Mouse (Mus musculus) CH12.LX (cell line): ENCODE measurements around the gene Kctd14.

Experiments
- BHLHE40 ChIP-seq: IDR thresholded peaks from 2 replicates; pipeline ENCODE4 v1.6.1; 2011; ENCODE audit warnings: mild to moderate bottlenecking, low read depth, low read length, improper control_type of control experiment
- CTCF ChIP-seq, 2 experiments: IDR thresholded peaks in 1 of 2; conservative IDR thresholded peaks in 1 of 2; 2 replicates each; pipeline ENCODE4 v1.5.1; 2011 to 2012; ENCODE audit warnings: low read depth in 2 of 2, low read length in 2 of 2, improper control_type of control experiment in 1 of 2, inconsistent platforms in 1 of 2, mild to moderate bottlenecking in 1 of 2, moderate library complexity in 1 of 2
- ETS1 ChIP-seq: conservative IDR thresholded peaks from 2 replicates; pipeline ENCODE4 v1.6.1; 2012; ENCODE audit warnings: low read depth, mild to moderate bottlenecking, inconsistent platforms, low read length, improper control_type of control experiment, moderate library complexity
- HCFC1 ChIP-seq: IDR thresholded peaks from 2 replicates; pipeline ENCODE4 v1.6.1; 2012; ENCODE audit warnings: low read depth, mild to moderate bottlenecking, inconsistent platforms, low read length, improper control_type of control experiment
- MAFK ChIP-seq: IDR thresholded peaks from 2 replicates; pipeline ENCODE4 v1.6.1; 2011; ENCODE audit warnings: low read length, improper control_type of control experiment; ENCODE audit not compliant: insufficient replicate concordance
- MAX ChIP-seq: IDR thresholded peaks from 2 replicates; pipeline ENCODE4 v1.6.1; 2011; ENCODE audit warnings: low read length, improper control_type of control experiment
- NRF1 ChIP-seq: IDR thresholded peaks from 2 replicates; pipeline ENCODE4 v1.6.1; 2014; ENCODE audit warnings: low read depth, mild to moderate bottlenecking, inconsistent platforms, low read length, improper control_type of control experiment, moderate library complexity
- POLR2A ChIP-seq: IDR thresholded peaks from 2 replicates; pipeline ENCODE4 v1.6.1; 2011; ENCODE audit warnings: low read depth, mild to moderate bottlenecking, improper control_type of control experiment, low read length
- RAD21 ChIP-seq: IDR thresholded peaks from 2 replicates; pipeline ENCODE4 v1.6.1; 2011; ENCODE audit warnings: low read depth, mild to moderate bottlenecking, low read length, improper control_type of control experiment, moderate library complexity
- ZC3H11A ChIP-seq: IDR thresholded peaks from 2 replicates; pipeline ENCODE4 v1.6.1; 2012; ENCODE audit warnings: low read depth, mild to moderate bottlenecking, inconsistent platforms, low read length, improper control_type of control experiment
- ZNF384 ChIP-seq: IDR thresholded peaks from 2 replicates; pipeline ENCODE4 v1.6.1; 2012; ENCODE audit warnings: low read depth, low read length, improper control_type of control experiment, inconsistent platforms

- TF ChIP-seq ZC3H11A (no peak), POLR2A (no peak), CTCF (conservative IDR thresholded peaks at IDR 0.05 in 1 of 2, IDR thresholded peaks at IDR 0.05 in 1 of 2; ENCODE audit: low read depth in 2 of 2, low read length in 2 of 2) (no peak), BHLHE40 (no peak), ZNF384 (no peak), HCFC1 (no peak), MAX (no peak), NRF1 (no peak), ETS1 (no peak), MAFK (no peak), RAD21 (no peak)
These were observed 32.0 kb upstream of the Kctd14 start for GRCm38 (mm10) chr7:97419163-97419562.
